Mouse (Mus musculus) intestine, embryonic 14.5 days (tissue): ENCODE results near the gene Lrrc4c. TPM values are rescaled to one million over a fixed set of nuclear protein-coding genes. Genes with fewer than 3 reads are reported as not detected.

Experiments used
- ATAC-seq: fragments of 200-750 bp; cut with Nextera tagmentation; replicated peaks from 2 replicates; pipeline ENCODE4 v1.8.0; 2017; ENCODE audit warnings: low read depth, moderate number of reproducible peaks, moderate TSS enrichment, moderate library complexity; ENCODE audit not compliant: low FRiP score, low TSS enrichment
- DNase-seq: peaks from one replicate; pipeline ENCODE4 v3.0.0-alpha.2; 2018; ENCODE audit warnings: low spot score
- H3K27ac ChIP-seq: fragments of 300-500 bp; sonication (generic); 2 replicates; pipeline ENCODE4 v1.5.1; 2014; ENCODE audit warnings: low read depth, mild to moderate bottlenecking, control low read depth
- H3K27me3 ChIP-seq: fragments of 300-500 bp; sonication (generic); replicated peaks from 2 replicates; pipeline ENCODE4 v1.6.1; 2014; ENCODE audit warnings: low read length, control low read depth; ENCODE audit not compliant: control insufficient read depth, insufficient read depth
- H3K36me3 ChIP-seq: fragments of 300-500 bp; sonication (generic); 2 replicates; pipeline ENCODE4 v1.6.1; 2014; ENCODE audit warnings: low read length, control low read depth; ENCODE audit not compliant: control insufficient read depth, insufficient read depth
- H3K4me1 ChIP-seq: fragments of 300-500 bp; sonication (generic); replicated peaks from 2 replicates; pipeline ENCODE4 v1.6.1; 2014; ENCODE audit warnings: low read length, control low read depth, mixed read lengths; ENCODE audit not compliant: control insufficient read depth, insufficient read depth
- H3K4me2 ChIP-seq: fragments of 300-500 bp; sonication (generic); 2 replicates; pipeline ENCODE4 v1.6.1; 2014; ENCODE audit warnings: low read length
- H3K4me3 ChIP-seq: fragments of 300-500 bp; sonication (generic); 2 replicates; pipeline ENCODE4 v1.5.1; 2014; ENCODE audit warnings: low read depth, low read length, control low read depth, mixed read lengths
- H3K9ac ChIP-seq: fragments of 300-500 bp; sonication (generic); 2 replicates; pipeline ENCODE4 v1.6.1; 2014; ENCODE audit warnings: mild to moderate bottlenecking, low read length
- H3K9me3 ChIP-seq: fragments of 300-500 bp; sonication (generic); 2 replicates; pipeline ENCODE4 v1.6.1; 2016; ENCODE audit warnings: low read length, control low read depth; ENCODE audit not compliant: control insufficient read depth
- WGBS: fragments of 180-500 bp; shearing (Covaris S2); extraction: QIAGEN DNeasy Blood & Tissue Kit; methylation state at CpG from one replicate; pipeline ENCODE4 v1.1.7; 2014; 5-methylcytosine and 5-hydroxymethylcytosine counted together
- polyA plus RNA-seq: library from polyadenylated mRNA; unstranded; fragments of >200 nt; fragmentation: Nextera tagmentation; extraction: Ambion mirVana; gene quantifications from 2 replicates; pipeline ENCODE4 v1.2.1, GENCODE M21; 2014

Gene Lrrc4c
- polyA plus RNA-seq, 1 experiment from 2014 or later: 4.7 TPM

- Histone ChIP-seq H3K36me3 (no peaks in the 10 kb centered on the region), H3K9me3 (no peaks in the 10 kb centered on the region), H3K27ac (no peak overlapping the region), H3K9ac (no peak overlapping the region), H3K4me3 (no peak overlapping the region), H3K27me3 (no peaks in the 10 kb centered on the region), H3K4me2 (no peak overlapping the region), H3K4me1 (no peaks in the 10 kb centered on the region)
- no peak for DNase-seq
- ATAC-seq: no peak
These were observed 1226.7 kb downstream of the Lrrc4c start for GRCm38 (mm10) chr2:97544673-97545071.

GRCm38 (mm10) chr2:97545946-97546345 is 1228.0 kb downstream of the Lrrc4c start:
- no peak for DNase-seq
- Histone ChIP-seq H3K9ac (no peak overlapping the region), H3K27me3 (no peaks in the 10 kb centered on the region), H3K27ac (no peak overlapping the region), H3K36me3 (no peaks in the 10 kb centered on the region), H3K4me2 (no peak overlapping the region), H3K4me3 (no peak overlapping the region), H3K4me1 (no peaks in the 10 kb centered on the region), H3K9me3 (no peaks in the 10 kb centered on the region)
- WGBS: 95% methylated on average over 1 of the region's 1 CpGs
- ATAC-seq: no peak

- H3K9me3 ChIP-seq: no peaks in the 10 kb centered on the region
- no peak for ATAC-seq
- no peaks in the 10 kb centered on the region for H3K27me3 ChIP-seq
- no peaks in the 10 kb centered on the region for H3K36me3 ChIP-seq
- no peak overlapping the region for H3K4me3 ChIP-seq
- WGBS: 49% methylated on average over 2 of the region's 2 CpGs
- no peaks in the 10 kb centered on the region for H3K4me1 ChIP-seq
- H3K9ac ChIP-seq: no peak overlapping the region
- no peak overlapping the region for H3K27ac ChIP-seq
- H3K4me2 ChIP-seq: no peak overlapping the region
- no peak for DNase-seq
These were observed 1246.5 kb downstream of the Lrrc4c start for GRCm38 (mm10) chr2:97564509-97564908.

- WGBS: 78% methylated on average over 2 of the region's 2 CpGs
- no peak overlapping the region for H3K27ac ChIP-seq
- H3K4me2 ChIP-seq: no peak overlapping the region
- no peak for DNase-seq
- H3K9ac ChIP-seq: no peak overlapping the region
- no peak overlapping the region for H3K4me3 ChIP-seq
- no peaks in the 10 kb centered on the region for H3K36me3 ChIP-seq
- no peaks in the 10 kb centered on the region for H3K4me1 ChIP-seq
- ATAC-seq: no peak
- no peaks in the 10 kb centered on the region for H3K27me3 ChIP-seq
- H3K9me3 ChIP-seq: no peaks in the 10 kb centered on the region
These were observed 1251.0 kb downstream of the Lrrc4c start for GRCm38 (mm10) chr2:97568954-97569353.

- Histone ChIP-seq H3K9me3 (no peaks in the 10 kb centered on the region), H3K4me1 (no peaks in the 10 kb centered on the region), H3K9ac (no peak overlapping the region), H3K36me3 (no peaks in the 10 kb centered on the region), H3K27ac (no peak overlapping the region), H3K4me2 (no peak overlapping the region), H3K27me3 (no peaks in the 10 kb centered on the region), H3K4me3 (no peak overlapping the region)
- DNase-seq (no peak), ATAC-seq (no peak)
These were observed 1257.0 kb downstream of the Lrrc4c start for GRCm38 (mm10) chr2:97574921-97575320.

GRCm38 (mm10) chr2:97581132-97581531 is 1263.2 kb downstream of the Lrrc4c start:
- no peak overlapping the region for H3K9ac ChIP-seq
- no peak for ATAC-seq
- DNase-seq: no peak

GRCm38 (mm10) chr2:97586322-97586721 is 1268.4 kb downstream of the Lrrc4c start:
- WGBS: 79% methylated on average over 3 of the region's 3 CpGs
- DNase-seq: no peak
- Histone ChIP-seq H3K4me1 (no peaks in the 10 kb centered on the region), H3K4me3 (no peak overlapping the region), H3K4me2 (no peak overlapping the region), H3K27ac (no peak overlapping the region), H3K36me3 (no peaks in the 10 kb centered on the region), H3K9me3 (no peaks in the 10 kb centered on the region), H3K9ac (no peak overlapping the region), H3K27me3 (no peaks in the 10 kb centered on the region)
- no peak for ATAC-seq

More at GRCm38 (mm10) chr2:97581132-97581531, 1263.2 kb downstream of the Lrrc4c start:
- no peaks in the 10 kb centered on the region for H3K4me1 ChIP-seq
- no peak overlapping the region for H3K27ac ChIP-seq
- H3K27me3 ChIP-seq: no peaks in the 10 kb centered on the region
- no peak overlapping the region for H3K4me3 ChIP-seq
- H3K4me2 ChIP-seq: no peak overlapping the region
- no peaks in the 10 kb centered on the region for H3K36me3 ChIP-seq
- 76% methylated on average over 2 of the region's 2 CpGs for WGBS
- H3K9me3 ChIP-seq: no peaks in the 10 kb centered on the region

GRCm38 (mm10) chr2:97590563-97590962 is 1272.6 kb downstream of the Lrrc4c start:
- Histone ChIP-seq H3K36me3 (no peaks in the 10 kb centered on the region), H3K4me2 (no peak overlapping the region), H3K4me1 (no peaks in the 10 kb centered on the region), H3K9ac (no peak overlapping the region), H3K27me3 (no peaks in the 10 kb centered on the region), H3K27ac (no peak overlapping the region), H3K9me3 (no peaks in the 10 kb centered on the region), H3K4me3 (no peak overlapping the region)
- ATAC-seq (no peak), DNase-seq (no peak)
- WGBS: 76% methylated on average over 3 of the region's 3 CpGs

GRCm38 (mm10) chr2:97604182-97604581 is 1286.2 kb downstream of the Lrrc4c start:
- Histone ChIP-seq H3K4me3 (no peak overlapping the region), H3K9me3 (no peaks in the 10 kb centered on the region), H3K9ac (no peak overlapping the region), H3K27me3 (no peaks in the 10 kb centered on the region), H3K4me2 (no peak overlapping the region), H3K27ac (no peak overlapping the region), H3K4me1 (no peaks in the 10 kb centered on the region), H3K36me3 (no peaks in the 10 kb centered on the region)
- DNase-seq (no peak), ATAC-seq (no peak)
- WGBS: 47% methylated on average over 3 of the region's 3 CpGs
